Mouse (Mus musculus) CD4-positive helper T cell, adult 2 months (primary cell): ENCODE data around the gene Kcnj9.
A peak's percentile ranks its signal among the peaks of the same experiment; 100 is the strongest.

ENCODE experiments used
- DNase-seq: peaks from one replicate; pipeline ENCODE4 v3.0.0-alpha.2; 2012; ENCODE audit warnings: low read depth, missing footprints, low spot score

Kcnj9 gene

DNA sequence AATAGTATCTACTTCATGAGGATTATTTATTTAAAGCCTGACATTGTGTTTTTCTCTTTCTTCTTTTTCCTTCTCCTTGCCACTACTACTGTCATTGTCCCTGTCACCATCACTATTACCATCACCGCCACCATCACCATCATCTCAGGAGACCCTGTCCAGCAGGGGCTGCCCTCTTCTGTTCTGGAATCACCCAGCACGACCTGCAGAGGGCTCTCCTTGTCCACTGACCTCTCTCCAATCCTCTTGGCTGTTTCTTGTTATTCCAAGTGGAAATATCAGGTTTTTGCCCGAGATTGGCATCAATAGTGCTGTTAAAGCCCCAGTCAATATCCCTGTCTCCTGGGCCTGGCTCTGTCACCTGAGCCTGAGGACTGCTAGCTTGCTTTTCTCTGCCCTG, 4.4 kb upstream of the Kcnj9 start:
- no peak for DNase-seq

DNA sequence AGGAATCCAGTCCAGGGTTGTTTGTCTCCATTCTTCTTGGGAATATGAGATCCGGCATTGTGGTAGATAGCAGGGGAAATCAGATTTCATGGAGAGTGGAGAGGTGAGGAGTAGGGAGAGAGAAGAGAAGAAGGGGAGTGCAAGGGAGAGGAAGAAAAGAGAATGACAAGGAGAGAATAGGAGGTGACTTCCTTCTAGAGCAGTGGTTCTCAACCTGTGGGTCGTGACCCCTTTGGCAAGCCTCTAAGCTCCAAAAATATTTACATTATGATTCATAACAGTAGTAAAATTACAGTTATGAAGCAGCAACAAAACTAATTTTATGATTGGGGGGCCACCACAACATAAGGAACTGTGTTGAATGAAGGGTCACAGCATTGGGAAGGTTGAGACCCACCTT, 3.8 kb upstream of the Kcnj9 start:
- no peak for DNase-seq

DNA sequence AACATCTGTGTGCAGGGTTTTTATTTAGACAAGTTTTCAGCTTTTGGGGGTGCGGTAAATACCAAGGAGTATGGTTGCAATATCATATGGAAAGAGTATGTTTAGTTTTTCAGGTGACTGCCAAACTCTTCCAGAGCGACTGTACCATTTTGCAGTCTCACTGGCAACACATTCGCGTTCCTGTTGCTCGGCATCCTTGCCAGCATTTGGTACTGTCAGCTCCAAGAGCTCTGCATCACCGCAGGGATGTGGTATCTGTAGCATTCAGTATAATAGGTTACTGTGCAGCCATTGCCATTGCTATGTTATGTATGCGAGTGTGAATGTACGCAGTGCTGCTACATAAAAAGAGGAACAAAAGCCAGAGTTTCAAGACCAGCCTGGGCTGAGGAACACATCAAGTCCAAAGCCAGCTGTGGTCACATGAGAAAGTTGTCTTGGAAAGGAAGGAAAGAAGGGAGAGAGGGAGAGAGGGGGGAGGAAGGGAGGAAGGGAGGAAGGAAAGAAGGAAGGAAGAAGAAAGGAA, 2.4 kb upstream of the Kcnj9 start:
- no peak for DNase-seq

DNA sequence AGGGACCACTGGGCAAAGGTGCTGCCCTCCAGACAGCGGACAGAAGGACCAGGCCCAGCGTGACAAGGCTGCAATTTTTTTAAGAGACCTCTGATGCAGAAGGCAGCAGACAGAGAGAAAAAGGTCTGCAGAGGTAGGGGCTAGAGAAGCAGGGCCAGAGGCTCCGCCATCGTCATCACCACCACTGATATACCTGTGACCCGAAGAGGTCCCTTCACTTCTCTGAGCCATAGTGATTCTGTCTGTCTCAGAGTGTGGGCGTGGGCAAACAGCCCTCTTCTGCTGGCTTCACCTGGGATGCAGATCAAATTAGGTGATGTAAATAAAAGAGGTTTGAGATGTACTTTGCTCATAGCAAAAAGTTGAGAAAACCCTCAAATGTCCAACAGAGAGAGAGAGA, 498 bp upstream of the Kcnj9 start:
- DNase-seq = no peak

DNA sequence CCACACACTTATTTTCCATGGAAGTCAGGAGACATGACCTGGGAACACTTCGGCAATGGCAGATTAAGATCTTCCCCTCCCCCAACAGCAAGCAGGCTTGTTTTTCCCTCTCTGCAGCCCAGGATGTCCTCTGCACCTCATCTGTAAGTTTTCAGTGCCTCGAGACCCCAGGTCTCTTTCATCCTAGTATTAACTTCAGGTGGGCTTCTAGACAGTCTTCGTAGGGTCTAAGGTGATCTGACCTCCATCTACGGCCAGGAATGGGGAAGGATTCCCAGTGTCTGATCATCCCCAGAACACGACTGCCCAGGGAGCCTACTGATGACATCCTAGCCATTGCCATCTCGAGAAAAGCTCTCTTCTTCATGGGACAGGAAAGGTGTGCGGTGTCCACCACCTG, 657 bp downstream of the Kcnj9 start:
- DNase-seq = no peak

DNA sequence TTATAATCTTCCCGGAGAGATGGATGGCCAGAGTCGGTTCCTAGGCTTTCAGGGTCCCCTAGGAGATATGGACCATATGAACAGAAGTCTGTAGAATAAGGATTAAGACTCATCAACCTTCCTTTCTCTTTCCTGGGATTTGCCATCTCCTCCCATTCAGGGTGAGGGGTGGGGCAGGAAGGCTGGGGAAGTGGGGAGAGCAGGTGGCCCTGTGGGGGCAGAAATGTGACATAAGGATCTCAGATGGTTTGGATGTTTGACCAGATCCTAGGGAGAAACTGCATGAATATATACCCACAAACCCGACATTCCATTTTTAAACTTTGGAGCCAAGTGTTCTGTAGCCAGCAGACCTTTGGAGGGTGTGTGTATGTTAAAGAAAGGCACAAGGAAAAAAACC, 1.1 kb downstream of the Kcnj9 start:
- DNase-seq = no peak

DNA sequence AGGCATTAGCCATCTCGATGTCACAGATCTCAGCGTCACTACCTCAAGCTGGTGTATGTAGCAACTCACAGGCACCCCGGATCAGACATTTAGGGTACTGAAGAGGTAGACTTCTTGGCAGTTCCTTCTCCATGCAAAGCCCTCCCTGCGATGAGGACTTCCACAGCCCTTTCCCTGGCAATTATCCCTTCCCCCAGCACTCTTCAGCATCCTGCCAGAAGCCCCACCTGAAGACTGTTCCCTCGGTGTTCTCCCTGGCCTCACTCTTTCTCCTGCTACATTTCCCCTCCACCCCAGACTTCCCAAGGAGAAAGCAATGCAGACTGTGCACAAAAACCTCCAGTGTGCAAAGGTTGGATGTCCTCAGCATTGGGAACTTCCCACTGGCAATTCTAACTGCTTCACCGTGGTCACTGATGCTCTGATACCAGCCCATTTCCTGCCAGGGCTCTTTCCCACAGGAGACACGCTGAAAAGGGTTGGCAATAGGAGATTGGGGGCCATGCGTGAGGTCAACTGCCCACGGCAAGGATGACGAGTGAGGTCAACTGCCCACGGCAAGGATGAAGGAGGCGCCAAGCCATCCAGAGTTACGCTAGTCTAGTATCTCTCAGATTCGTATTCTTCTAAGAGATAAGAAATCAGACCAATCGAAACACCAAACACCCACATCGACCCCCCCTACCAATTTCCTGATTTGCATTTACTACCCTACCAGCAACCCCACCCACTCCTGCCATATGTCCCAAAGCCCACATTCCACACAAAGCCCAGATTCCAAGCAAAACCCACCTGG, 1.7 kb downstream of the Kcnj9 start:
- no peak for DNase-seq

DNA sequence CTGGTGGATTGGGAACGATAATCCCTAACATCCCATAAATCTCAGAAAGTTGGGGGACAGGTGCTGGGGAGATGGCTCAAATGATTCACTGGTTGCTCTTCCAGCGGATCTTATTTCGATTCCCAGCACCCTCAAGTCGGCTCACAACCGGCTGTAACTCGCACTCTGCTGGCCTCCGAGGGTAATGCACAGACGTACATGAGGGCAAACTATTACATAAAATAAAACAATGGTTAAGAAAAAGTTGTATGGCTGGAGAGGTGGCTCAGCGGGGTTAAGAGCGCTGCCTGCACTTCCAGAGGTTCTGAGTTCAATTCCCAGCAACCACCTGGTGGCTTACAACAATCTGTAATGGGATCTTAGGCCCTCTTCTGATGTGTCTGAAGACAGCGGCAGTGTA, 2.4 kb downstream of the Kcnj9 start:
- no peak for DNase-seq

DNA sequence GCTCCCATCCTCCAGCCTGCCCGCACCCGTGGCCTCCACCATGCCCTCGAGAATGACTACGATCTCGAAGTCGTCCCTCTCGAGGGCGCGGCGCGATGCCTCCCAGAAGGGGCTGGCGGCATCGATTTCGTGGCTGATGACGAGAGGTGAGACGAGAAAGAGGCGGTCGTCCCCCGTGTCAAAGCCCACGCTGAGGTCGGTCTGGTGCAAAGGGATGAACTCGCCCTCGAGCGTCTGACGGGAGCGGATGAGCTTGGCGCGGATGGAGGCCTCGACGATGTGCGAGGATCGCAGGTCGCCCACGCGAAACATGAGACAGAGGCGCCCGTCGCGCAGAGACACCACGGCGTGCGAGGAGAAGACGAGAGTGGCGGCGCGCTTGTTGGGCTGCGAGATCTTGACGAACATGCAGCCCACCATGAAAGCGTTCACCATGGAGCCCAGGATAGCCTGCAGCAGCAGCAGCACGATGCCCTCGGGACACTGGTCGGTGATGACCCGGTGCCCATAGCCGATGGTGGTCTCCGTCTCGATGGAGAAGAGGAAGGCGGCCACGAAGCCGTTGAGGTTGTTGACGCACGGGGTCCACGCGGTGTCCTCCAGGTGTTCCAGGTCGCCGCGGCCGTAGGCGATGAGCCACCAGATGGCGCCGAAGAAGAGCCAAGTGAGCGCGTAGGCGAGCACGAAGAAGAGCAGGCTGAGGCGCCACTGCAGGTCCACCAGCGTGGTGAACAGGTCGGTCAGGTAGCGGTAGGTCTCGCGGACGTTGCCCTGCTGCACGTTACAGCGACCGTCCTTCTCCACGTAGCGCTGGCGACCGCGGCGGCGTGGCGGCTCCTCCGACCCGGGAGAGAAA, 3.2 kb downstream of the Kcnj9 start:
- DNase-seq = peak; percentile 75

DNA sequence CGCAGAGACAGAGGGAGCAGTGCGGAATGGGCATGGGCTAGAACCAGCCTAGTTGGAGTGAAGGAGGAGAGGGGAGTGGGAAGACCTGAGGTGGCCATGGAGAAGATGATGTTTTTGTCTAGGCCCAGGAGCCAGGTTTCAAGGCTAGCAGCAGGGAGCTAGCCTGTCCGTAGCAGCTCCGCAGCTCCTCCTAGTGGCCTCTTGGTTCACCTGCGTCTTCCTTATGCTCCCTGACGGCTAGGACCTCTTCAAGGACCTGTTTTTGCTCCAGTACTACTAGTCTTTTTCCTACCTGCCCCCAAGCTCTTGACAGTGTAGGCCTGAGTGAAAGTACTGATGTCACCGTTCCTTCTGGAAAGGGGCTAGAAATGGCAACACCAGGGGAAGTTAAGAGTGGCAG, 4.4 kb downstream of the Kcnj9 start:
- DNase-seq = peak; percentile 75

DNA sequence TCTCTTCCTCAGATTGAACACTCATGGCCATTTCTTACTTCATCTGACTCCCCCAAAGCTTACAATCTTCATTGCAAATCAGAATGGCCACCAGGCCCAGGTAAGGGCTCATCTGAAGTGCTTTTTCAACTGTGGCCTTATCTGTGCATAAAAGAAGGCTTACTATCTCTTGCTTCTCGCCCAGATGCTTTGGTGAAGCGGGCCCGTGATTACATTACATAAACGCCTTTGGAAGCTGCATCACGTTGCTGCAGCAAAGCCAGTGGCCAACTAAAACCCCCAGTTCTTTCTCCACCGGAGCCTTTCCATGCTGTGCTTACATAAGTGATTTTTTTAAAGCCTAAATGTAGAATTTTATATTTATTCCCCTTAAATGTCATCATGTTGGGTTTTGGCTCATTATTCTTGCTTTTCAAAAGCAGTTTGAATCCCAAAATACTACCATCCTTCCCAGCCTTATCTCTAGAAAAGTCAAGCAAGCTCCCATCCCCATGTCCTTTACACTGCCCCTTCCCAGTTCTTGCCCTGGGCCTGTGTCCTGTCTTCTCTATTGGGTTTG, 5.2 kb downstream of the Kcnj9 start:
- DNase-seq = no peak

DNA sequence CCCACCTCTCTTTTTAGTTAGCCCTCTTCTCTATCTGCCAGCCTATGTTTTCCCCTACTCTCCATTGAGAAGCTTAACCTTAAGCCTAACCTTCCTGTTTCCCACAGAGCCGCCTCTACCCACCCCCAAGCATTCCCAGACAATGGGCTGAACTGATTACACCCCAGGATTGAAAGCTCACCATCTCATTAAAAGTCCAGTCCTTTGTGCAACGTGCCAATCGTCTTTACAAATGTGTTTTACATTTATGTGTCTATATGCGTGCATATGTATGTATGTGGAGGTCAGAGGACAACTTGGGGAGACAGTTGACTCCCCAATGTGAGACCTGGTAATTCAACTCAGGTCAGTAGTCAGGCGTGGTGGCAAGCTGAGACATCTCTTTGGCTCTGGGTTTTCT, 5.8 kb downstream of the Kcnj9 start:
- no peak for DNase-seq

DNA sequence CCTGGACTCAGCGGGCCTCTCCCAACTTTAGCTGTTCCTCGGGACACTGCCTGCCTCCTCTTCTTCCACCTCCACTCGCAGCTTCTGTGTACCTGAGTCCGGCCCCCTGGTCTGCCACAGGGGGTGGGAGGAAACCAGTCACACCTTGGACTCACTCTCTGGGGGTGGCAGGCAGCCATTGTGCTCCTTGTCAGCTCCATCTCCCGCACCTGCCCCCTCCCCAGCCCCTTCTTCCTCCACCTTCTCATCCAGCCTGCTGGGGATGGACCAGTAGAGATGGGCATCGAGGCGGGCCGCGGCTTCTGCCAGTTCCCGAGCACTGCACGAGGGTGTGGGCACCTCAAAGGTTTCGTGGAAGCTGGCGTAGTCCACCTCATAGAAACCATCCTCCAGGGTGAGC, 6.4 kb downstream of the Kcnj9 start:
- no peak for DNase-seq

DNA sequence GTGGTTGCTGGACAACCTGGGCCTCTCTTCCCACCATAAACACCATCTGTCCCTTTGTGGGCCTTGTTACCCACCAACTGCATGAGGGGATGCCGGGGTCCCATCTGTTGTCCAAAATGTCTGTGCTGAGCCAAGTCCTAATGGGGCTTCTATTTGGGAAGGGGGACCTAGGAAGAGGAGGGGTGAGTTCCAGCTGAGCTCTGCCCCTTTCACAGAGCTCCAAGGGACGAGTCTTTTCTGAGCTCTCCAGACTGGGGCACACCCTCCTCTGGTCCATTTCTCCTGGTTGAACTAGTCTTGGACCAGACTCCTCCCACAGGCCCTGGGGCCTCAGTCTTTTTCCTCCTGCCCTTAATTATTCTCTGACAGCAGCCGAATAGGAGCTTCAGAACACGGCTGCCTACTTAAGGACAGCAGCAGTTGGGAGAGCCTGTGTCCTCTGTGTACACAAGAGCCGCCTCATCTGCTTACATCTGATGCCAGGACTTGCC, 9.2 kb downstream of the Kcnj9 start:
- DNase-seq = no peak

DNA sequence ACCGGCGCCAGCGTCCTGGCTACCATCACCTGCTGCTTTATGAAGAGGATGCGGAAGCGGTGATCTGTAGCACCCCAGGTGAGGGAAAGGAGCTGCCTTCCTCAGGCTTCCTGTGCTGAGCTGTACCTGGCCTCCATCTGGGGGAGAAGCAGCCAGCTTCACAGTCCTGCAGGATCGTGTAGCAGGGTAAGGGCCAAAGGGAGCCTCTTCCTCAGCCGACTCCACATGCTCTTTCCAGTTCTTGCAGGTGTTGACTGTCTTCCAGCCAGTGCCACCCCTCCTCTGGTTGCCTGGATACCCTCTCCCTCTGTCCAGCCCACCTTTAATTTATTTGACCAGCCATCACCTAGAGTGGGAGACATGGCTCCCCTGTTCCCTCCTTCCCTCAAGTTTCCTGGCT, 9.8 kb downstream of the Kcnj9 start:
- DNase-seq = no peak

DNA sequence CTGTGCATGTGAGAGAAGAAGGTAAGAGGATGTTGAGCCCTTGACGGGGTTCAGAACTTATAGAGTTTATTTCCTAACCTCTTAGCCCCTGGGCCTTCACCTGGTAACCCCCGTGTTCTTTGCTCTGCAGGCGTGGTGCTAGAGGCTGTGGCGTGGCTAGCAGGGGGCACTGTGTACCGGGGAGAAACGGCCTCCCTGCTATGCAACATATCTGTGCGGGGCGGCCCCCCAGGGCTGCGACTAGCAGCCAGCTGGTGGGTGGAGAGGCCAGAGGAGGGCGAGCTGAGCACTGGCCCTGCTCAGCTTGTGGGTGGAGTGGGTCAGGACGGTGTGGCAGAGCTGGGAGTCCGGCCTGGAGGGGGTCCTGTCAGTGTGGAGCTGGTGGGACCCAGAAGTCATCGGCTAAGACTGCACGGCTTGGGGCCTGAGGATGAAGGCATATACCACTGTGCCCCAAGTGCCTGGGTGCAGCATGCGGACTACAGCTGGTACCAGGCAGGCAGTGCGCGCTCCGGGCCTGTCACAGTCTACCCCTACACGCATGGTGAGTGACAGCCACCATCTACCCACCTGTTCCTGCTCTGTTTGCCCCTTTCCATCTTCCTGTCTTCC, 10.6 kb downstream of the Kcnj9 start:
- no peak for DNase-seq

DNA sequence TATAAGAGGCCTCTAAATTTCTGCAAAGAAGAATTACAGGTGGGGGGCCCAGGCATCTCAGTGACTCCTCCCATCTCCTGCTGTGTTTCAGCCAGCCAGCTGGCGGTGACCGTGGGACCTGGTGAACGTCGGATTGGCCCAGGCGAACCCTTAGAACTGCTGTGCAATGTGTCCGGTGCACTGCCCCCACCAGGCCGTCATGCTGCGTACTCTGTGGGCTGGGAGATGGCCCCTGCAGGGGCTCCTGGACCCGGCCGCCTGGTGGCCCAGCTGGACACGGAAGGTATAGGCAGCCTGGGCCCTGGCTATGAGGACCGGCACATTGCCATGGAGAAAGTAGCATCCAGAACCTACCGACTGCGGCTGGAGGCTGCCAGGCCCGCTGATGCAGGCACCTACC, 11.2 kb downstream of the Kcnj9 start:
- DNase-seq = no peak

DNA sequence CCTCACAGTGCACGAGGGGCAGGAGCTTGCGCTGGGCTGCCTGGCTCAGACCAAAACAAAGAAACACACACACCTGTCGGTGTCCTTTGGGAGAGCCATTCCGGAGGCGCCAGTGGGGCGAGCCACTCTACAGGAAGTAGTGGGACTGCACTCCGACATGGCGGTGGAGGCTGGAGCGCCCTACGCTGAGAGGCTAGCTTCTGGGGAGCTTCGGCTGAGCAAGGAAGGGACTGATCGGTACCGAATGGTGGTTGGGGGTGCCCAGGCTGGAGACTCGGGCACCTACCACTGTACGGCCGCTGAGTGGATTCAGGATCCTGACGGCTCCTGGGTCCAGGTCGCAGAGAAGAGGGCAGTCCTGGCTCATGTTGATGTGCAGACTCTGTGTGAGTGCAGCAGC, 11.7 kb downstream of the Kcnj9 start:
- DNase-seq = no peak

DNA sequence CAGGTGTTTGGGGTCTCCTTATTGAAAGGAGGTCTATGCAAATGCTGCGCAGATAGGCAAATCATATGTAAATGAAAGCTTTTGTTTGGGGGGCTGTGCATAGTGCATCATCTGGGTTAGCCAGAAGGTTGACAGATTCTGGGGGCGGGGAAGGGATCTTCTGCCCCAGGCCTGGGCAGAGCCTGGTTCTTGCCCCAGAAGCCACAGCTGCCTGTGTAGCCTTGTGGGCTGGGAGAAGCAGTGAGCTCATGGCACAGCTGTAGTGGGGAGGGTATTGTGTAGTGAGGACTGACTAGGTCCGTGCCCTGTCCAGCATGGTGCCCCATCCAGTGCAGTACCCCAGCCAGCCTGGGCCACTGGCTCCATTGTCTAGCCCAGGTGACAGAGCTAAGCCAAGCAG, 14.2 kb downstream of the Kcnj9 start:
- no peak for DNase-seq

DNA sequence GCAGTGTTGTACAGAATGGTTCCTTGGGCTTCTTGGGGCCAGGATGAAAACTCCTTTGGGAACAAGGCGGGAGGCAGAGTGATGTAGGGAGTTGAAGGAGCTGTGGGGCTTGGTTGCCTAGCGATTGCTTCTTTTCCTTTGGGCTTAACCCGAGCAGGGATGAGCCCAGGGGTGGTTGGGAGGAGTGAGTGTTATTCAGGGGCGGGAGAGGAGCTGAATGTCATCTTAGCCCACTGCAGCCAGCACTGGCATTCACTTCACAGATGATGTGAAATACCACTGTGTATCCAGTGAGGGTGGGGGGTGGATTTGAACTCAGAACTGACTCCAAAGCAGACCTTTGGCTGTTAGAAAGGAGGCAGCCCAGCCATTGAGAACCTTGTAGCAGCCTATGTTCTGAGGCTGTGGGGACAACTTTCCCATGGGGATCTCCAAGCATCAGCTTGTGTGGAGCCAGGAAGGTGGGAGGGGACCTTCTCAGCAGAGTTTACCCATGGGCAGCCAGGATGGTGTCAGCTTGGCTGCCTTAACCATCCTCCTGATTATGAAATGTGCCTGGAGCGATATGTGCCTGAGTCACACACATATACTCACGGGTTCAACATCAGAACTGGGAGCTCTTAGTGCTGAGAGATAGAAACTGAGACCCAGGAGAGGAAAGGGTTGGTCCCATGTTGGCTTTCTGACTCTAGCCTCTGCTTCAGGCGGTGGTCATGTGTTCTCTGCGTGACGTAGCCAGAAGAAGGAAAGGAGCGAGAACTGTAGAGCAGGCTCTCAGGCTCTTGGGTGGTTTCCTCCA, 15.3 kb downstream of the Kcnj9 start:
- DNase-seq = no peak
